Mouse (Mus musculus) induced T-regulatory cell, adult 2 months (primary cell): ENCODE measurements around the gene Dnase1l2.
"Not testable (repeated sequence)": the region's sequence is repeated elsewhere in the genome, so short reads cannot be mapped to it uniquely, and the experiment has no call there.

Source experiments
- DNase-seq: peaks from one replicate; pipeline ENCODE4 v3.0.0-alpha.2; 2012; ENCODE audit warnings: low read depth

Dnase1l2 gene

GRCm38 (mm10) chr17:24429201-24429983 lies 13.5 kb downstream of the Dnase1l2 start:
- no peak for DNase-seq

GRCm38 (mm10) chr17:24427170-24427557 lies 15.7 kb downstream of the Dnase1l2 start:
- DNase-seq: no peak

GRCm38 (mm10) chr17:24426471-24427169 lies 16.3 kb downstream of the Dnase1l2 start, which contains the start of gene Eci1:
TSS of gene Eci1 (plus strand) at chr17:24426641.
- DNase-seq: peak; percentile 84

- DNase-seq: peak; percentile 32
Measured at GRCm38 (mm10) chr17:24425905-24426304, 17.0 kb downstream of the Dnase1l2 start.

- DNase-seq: not testable (repeated sequence)
Measured at GRCm38 (mm10) chr17:24425326-24425725, 17.6 kb downstream of the Dnase1l2 start.

GRCm38 (mm10) chr17:24424489-24424888 lies 18.4 kb downstream of the Dnase1l2 start:
- no peak for DNase-seq

- no peak for DNase-seq
Measured at GRCm38 (mm10) chr17:24423114-24423513, 19.8 kb downstream of the Dnase1l2 start.

- DNase-seq: no peak
Measured at GRCm38 (mm10) chr17:24416051-24416652, 26.8 kb downstream of the Dnase1l2 start.

GRCm38 (mm10) chr17:24415011-24415410 lies 27.9 kb downstream of the Dnase1l2 start:
- no peak for DNase-seq

- peak; percentile 99 for DNase-seq
Measured at GRCm38 (mm10) chr17:24414230-24414976, 28.5 kb downstream of the Dnase1l2 start, which contains the start of gene Rnps1. TSS of gene Rnps1 (plus strand) at chr17:24414565.

GRCm38 (mm10) chr17:24413557-24414211 lies 29.2 kb downstream of the Dnase1l2 start:
- peak; percentile 78 for DNase-seq

GRCm38 (mm10) chr17:24407116-24407803 lies 35.6 kb downstream of the Dnase1l2 start:
- DNase-seq: no peak

- DNase-seq: no peak
Measured at GRCm38 (mm10) chr17:24402371-24402770, 40.5 kb downstream of the Dnase1l2 start.

- no peak for DNase-seq
Measured at GRCm38 (mm10) chr17:24394456-24394855, 48.4 kb downstream of the Dnase1l2 start.

GRCm38 (mm10) chr17:24393527-24393926 lies 49.4 kb downstream of the Dnase1l2 start:
- DNase-seq: no peak

GRCm38 (mm10) chr17:24391149-24391548 lies 51.8 kb downstream of the Dnase1l2 start:
- peak; percentile 41 for DNase-seq
